Mouse (Mus musculus) Patski (cell line): ENCODE data around the gene 3110082I17Rik. TPM values are rescaled to one million over a fixed set of nuclear protein-coding genes. Genes with fewer than 3 reads are reported as not detected.

Experiments
- ATAC-seq: fragments of 100-300 bp; one replicate; pipeline ENCODE4 v1.8.0; 2021
- CTCF ChIA-PET: fragments of 350-600 bp; sonication (Branson Sonifier 250); formaldehyde crosslinking; loops from one replicate; lab custom pipeline; 2022; ENCODE audit warnings: inconsistent platforms; lab: Charles Lee
- POLR2A ChIA-PET: fragments of 350-600 bp; sonication (Branson Sonifier 250); formaldehyde crosslinking; loops from one replicate; lab custom pipeline; 2022; ENCODE audit warnings: antibody characterized with exemption, inconsistent platforms; lab: Charles Lee
- DNase-seq: peaks from one replicate; pipeline ENCODE4 v3.0.0-alpha.2; 2011; ENCODE audit warnings: low read depth, low spot score
- H3K27me3 ChIP-seq: fragments of 371-371 bp; one replicate; pipeline ENCODE4 v1.5.1; 2021
- CTCF ChIP-seq: fragments of 100-300 bp; IDR thresholded peaks from one replicate; pipeline ENCODE4 v1.5.1; 2021
- in situ Hi-C: fragments of 300-500 bp; cut with MboI; formaldehyde crosslinking; loops from 3 replicates; pipeline ENCODE4 v1.11.1; 2018; ENCODE audit warnings: low pct_unique_long_range_greater_than_20kb, mixed read lengths
- polyA plus RNA-seq: library from polyadenylated mRNA; unstranded; gene quantifications from one replicate; pipeline ENCODE4 v1.2.3, GENCODE M21; 2021

Gene 3110082I17Rik
- polyA plus RNA-seq, 1 experiment from 2014 or later: 19.1 TPM

DNA sequence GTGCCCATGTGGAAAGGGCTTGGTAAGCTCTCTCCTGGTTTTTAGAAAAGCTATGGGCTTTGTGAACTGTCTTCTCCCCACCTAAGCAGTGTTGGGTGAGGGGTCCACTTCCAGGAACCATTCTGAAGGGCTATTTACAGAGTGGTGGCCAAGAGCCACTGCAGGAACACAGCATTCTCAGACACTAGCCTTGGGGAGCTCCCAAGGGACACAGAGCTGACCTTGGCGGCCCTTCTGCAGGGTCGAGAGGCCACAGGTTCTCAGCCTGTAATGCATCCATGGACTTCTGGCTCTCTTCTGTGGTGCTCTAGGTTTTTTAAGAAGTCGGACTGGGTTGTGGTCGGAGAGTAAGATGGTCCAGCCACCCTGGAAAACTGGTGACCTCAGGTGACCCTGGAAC, 50.3 kb downstream of the 3110082I17Rik start:
- in situ Hi-C loops: no loop called here
- ATAC-seq: no peak
- no peak for TF ChIP-seq CTCF
- POLR2A ChIA-PET: no interaction called here
- no peaks in the 10 kb centered on the region for H3K27me3 ChIP-seq
- CTCF ChIA-PET: interaction anchor here (1.5 to 2.0 kb wide), 4 partner anchors 11 to 15 kb away, joined by 3 to 8 read pairs (median 5); partner anchors contain the start of gene Gper1
- no peak for DNase-seq

DNA sequence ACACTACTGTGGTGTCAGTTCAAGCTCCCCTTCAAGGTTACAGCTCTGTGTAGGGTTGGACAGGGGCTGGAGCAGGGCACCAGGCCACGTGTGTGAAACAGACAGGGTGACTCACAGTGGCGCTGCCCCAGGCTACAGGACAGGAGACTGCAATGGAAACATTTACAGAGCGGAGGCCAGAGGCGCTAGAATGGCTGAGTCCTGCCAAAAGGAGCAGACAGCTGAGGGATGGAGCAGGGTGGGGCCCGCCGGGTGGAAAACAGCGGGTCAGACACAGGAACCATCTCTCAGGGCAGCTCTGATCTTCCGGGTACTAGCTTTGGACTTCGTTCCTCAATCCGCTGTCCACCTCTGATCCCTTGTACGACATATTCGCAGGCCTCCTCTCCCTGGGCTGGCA, 50.9 kb downstream of the 3110082I17Rik start:
- ATAC-seq (peak; percentile 82), DNase-seq (peak; percentile 91)
- TF ChIP-seq CTCF: no peak
- H3K27me3 ChIP-seq: no peaks in the 10 kb centered on the region
- ChIA-PET POLR2A (interaction anchor here (0.7 kb wide), 1 partner anchor 10 kb away, joined by 4 read pairs; no protein-coding TSS in a partner anchor), CTCF (interaction anchor here (1.0 to 1.9 kb wide), 4 partner anchors 11 to 16 kb away, joined by 3 to 8 read pairs (median 4); partner anchors contain the start of gene Gper1)
- in situ Hi-C loops: no loop called here

- ATAC-seq: no peak
- ChIA-PET CTCF (interaction anchor here (1.0 to 1.9 kb wide), 5 partner anchors 8 to 19 kb away, joined by 3 to 8 read pairs (median 3); no protein-coding TSS in a partner anchor), POLR2A (interaction anchor here (0.7 kb wide), 2 partner anchors 9 to 44 kb away, joined by 3 to 4 read pairs; no protein-coding TSS in a partner anchor)
- H3K27me3 ChIP-seq: no peaks in the 10 kb centered on the region
- no peak for TF ChIP-seq CTCF
- in situ Hi-C loops: no loop called here
- DNase-seq: no peak
Observed at GRCm38 (mm10) chr5:139408511-139408910, 51.8 kb downstream of the 3110082I17Rik start.

DNA sequence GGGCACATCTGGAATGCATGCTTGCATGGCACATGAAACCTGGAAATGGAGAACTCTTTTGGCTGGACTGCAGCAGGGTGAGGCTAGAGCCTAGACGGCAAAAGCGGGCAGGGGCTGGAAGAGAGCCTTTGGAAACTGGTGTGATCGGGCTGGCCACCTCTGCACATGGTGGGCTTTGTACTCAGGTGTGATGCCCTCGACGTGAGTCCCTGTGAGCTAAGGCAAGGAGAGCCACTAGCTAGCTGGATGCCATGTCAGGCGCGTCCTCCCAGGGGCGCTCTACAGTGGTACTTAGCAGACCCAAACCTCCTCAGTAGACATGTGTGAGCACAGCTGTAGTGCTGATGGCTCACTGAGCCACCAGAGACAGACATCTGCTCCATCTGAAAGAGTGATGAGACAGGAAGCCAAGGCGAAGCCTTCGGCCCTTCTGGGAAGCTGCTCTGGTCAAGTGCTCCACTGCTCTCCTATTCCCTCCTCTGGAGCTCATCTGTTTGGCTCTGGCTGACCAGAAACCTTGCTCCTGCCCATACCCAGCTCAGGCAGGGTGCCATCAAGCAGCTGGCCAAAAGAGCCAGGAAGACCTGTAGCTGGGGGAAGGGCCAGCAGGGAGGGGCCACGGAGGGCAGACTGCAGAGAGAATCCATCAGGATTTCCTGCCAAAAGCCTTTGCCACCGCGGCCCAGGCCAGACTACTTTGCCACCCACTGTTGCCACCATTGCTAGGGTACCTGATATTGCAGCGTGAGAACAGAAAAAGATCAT, 53.0 kb downstream of the 3110082I17Rik start:
- in situ Hi-C loops: no loop called here
- ChIA-PET POLR2A (no interaction called here), CTCF (interaction anchor here (0.7 to 1.2 kb wide), 3 partner anchors 10 to 76 kb away, joined by 3 read pairs; no protein-coding TSS in a partner anchor)
- ATAC-seq (no peak), DNase-seq (no peak)
- TF ChIP-seq CTCF: no peak
- H3K27me3 ChIP-seq: no peaks in the 10 kb centered on the region

DNA sequence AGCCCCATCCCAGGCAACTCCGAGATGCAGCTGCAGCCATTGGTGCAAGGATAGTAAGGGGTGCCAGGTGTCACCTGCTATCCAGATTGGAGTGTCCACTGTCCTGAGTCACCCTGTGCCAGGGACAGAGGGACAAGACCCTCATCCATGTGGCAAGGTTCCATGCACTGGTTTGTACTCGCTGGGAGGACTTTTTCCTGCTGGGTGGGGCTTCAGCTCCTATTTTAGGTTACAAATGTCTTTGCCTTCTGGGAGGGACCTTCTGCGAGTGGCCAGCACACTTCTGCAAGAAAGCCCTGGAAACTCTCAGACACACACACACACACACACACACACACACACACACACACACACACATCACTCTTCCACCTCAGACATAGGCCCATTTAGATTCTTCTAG, 54.4 kb downstream of the 3110082I17Rik start:
- DNase-seq (no peak), ATAC-seq (no peak)
- no peaks in the 10 kb centered on the region for H3K27me3 ChIP-seq
- POLR2A ChIA-PET: no interaction called here
- in situ Hi-C loops: no loop called here
- no peak for TF ChIP-seq CTCF
- CTCF ChIA-PET: no interaction called here

GRCm38 (mm10) chr5:139405478-139405877, 54.8 kb downstream of the 3110082I17Rik start:
- ATAC-seq: no peak
- TF ChIP-seq CTCF: no peak
- no peaks in the 10 kb centered on the region for H3K27me3 ChIP-seq
- no peak for DNase-seq
- ChIA-PET POLR2A (no interaction called here), CTCF (no interaction called here)
- in situ Hi-C loops: no loop called here

- in situ Hi-C loops: loop anchor here (5.0 kb wide), 1 partner anchor 43 kb away; no protein-coding TSS in a partner anchor
- no peak for DNase-seq
- ATAC-seq: no peak
- TF ChIP-seq CTCF: no peak
- H3K27me3 ChIP-seq: no peaks in the 10 kb centered on the region
- POLR2A ChIA-PET: no interaction called here
- CTCF ChIA-PET: no interaction called here
Observed at GRCm38 (mm10) chr5:139404801-139405401, 55.4 kb downstream of the 3110082I17Rik start, which contains the start of gene C130050O18Rik. Gene C130050O18Rik (plus strand): TSS chr5:139405280.

DNA sequence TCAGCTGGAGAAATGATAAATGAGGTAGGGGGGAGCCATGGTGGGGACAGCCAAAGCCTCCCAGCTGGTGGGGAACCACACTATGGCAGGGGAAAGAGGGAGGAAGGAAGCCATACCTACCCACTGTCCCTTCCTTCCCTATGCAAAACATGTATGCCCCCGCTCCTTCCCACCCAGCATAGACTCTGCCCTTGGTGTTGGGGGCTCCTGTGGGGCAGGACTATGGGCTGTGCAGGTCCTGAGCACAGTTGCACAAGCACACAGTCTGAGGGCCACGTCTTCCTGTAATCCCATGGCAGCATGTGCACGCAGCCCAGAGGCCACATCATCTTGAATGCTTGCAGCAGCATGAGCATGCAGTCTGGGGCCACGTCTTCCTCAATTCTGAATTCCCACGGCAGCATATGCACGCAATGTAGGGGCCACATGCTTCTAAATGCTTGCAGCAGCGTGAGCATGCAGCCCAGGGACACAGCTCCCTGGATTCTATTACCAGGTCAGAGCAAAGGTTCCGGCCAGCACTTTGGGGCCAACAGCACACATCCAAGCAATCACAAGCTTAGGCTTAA, 56.6 kb downstream of the 3110082I17Rik start:
- ATAC-seq: no peak
- DNase-seq: no peak
- POLR2A ChIA-PET: no interaction called here
- CTCF ChIA-PET: no interaction called here
- no peaks in the 10 kb centered on the region for H3K27me3 ChIP-seq
- in situ Hi-C loops: loop anchor here (5.0 kb wide), 1 partner anchor 41 kb away; no protein-coding TSS in a partner anchor
- TF ChIP-seq CTCF: no peak

- ChIA-PET CTCF (interaction anchor here (1.1 to 2.1 kb wide), 3 partner anchors 37 to 120 kb away, joined by 3 to 6 read pairs (median 3); no protein-coding TSS in a partner anchor), POLR2A (no interaction called here)
- H3K27me3 ChIP-seq: no peaks in the 10 kb centered on the region
- in situ Hi-C loops: loop anchor here (5.0 kb wide), 1 partner anchor 40 kb away; no protein-coding TSS in a partner anchor
- DNase-seq: no peak
- TF ChIP-seq CTCF: no peak
- ATAC-seq: no peak
Observed at GRCm38 (mm10) chr5:139402106-139402505, 58.2 kb downstream of the 3110082I17Rik start.

- ChIA-PET CTCF (interaction anchor here (0.8 to 2.5 kb wide), 4 partner anchors 11 to 58 kb away, joined by 3 to 13 read pairs (median 6); no protein-coding TSS in a partner anchor), POLR2A (interaction anchor here (1.4 kb wide), 1 partner anchor 9 kb away, joined by 4 read pairs; no protein-coding TSS in a partner anchor)
- ATAC-seq (peak; percentile 65), DNase-seq (no peak)
- TF ChIP-seq CTCF: no peak
- in situ Hi-C loops: loop anchor here (5.0 kb wide), 1 partner anchor 38 kb away; no protein-coding TSS in a partner anchor
- no peaks in the 10 kb centered on the region for H3K27me3 ChIP-seq
Observed at GRCm38 (mm10) chr5:139399991-139400390, 60.3 kb downstream of the 3110082I17Rik start.
